Mouse (Mus musculus): Measurements from ENCODE around the gene F5.

- TF ChIP-seq EP300 (IDR thresholded peaks at IDR 0.05; ENCODE audit: low read length) (no peak), CTCF (conservative IDR thresholded peaks at IDR 0.05 in 1 of 2, IDR thresholded peaks at IDR 0.05 in 1 of 2; ENCODE audit: low read depth in 2 of 2, low read length in 2 of 2) (no peak), HCFC1 (IDR thresholded peaks at IDR 0.05; ENCODE audit: low read depth, low read length) (no peak), POLR2A (IDR thresholded peaks at IDR 0.05; ENCODE audit: low read depth, low read length) (no peak), MEF2A (IDR thresholded peaks at IDR 0.05; ENCODE audit: borderline replicate concordance, low read depth, low read length) (no peak), TBP (conservative IDR thresholded peaks at IDR 0.05; ENCODE audit: low read depth, low read length) (no peak), E2F4 (IDR thresholded peaks at IDR 0.05; ENCODE audit: insufficient replicate concordance, low read depth, low read length) (no peak), TCF12 (IDR thresholded peaks at IDR 0.05; ENCODE audit: low read depth, low read length) (no peak), MYC (IDR thresholded peaks at IDR 0.05; ENCODE audit: low read depth, low read length) (no peak), ZC3H11A (IDR thresholded peaks at IDR 0.05; ENCODE audit: low read depth, low read length) (no peak), MAX (IDR thresholded peaks at IDR 0.05; ENCODE audit: low read length) (no peak), RCOR1 (conservative IDR thresholded peaks at IDR 0.05; ENCODE audit: low read depth, low read length) (no peak), RAD21 (IDR thresholded peaks at IDR 0.05; ENCODE audit: low read depth, low read length) (no peak)
Observed at GRCm38 (mm10) chr1:164247442-164247841, 95.8 kb downstream of the F5 start.
